Mouse (Mus musculus) forebrain, embryonic 14.5 days (tissue): ENCODE measurements around the gene Itpr2. TPM values are rescaled to one million over a fixed set of nuclear protein-coding genes. Genes with fewer than 3 reads are reported as not detected.

Experiments used
- ATAC-seq: fragments of 200-750 bp; cut with Nextera tagmentation; 2 replicates; pipeline ENCODE4 v1.8.0; 2017; ENCODE audit warnings: mild to moderate bottlenecking, moderate library complexity
- DNase-seq: peaks from one replicate; pipeline ENCODE4 v3.0.0-alpha.2; 2015; ENCODE audit warnings: low spot score
- H3K27ac ChIP-seq: fragments of 300-500 bp; sonication (generic); 2 replicates; pipeline ENCODE4 v1.5.1; 2014; ENCODE audit warnings: low read depth, mild to moderate bottlenecking, control low read depth, low read length, moderate library complexity
- H3K27me3 ChIP-seq: fragments of 300-500 bp; sonication (generic); replicated peaks from 2 replicates; pipeline ENCODE4 v1.6.1; 2014; ENCODE audit warnings: low read length, control low read depth, mixed read lengths; ENCODE audit not compliant: control insufficient read depth, insufficient read depth
- H3K36me3 ChIP-seq: fragments of 300-500 bp; sonication (generic); 2 replicates; pipeline ENCODE4 v1.6.1; 2014; ENCODE audit warnings: low read length, control low read depth; ENCODE audit not compliant: control insufficient read depth, insufficient read depth
- H3K4me1 ChIP-seq: fragments of 300-500 bp; sonication (generic); 2 replicates; pipeline ENCODE4 v1.6.1; 2014; ENCODE audit warnings: antibody characterized with exemption, low read length, control low read depth; ENCODE audit not compliant: control insufficient read depth, insufficient read depth
- H3K4me2 ChIP-seq: fragments of 300-500 bp; sonication (generic); 2 replicates; pipeline ENCODE4 v1.6.1; 2014; ENCODE audit warnings: mild to moderate bottlenecking, control low read depth, low read length
- H3K4me3 ChIP-seq: fragments of 300-500 bp; sonication (generic); 2 replicates; pipeline ENCODE4 v1.5.1; 2014; ENCODE audit warnings: low read depth, low read length, control low read depth
- H3K9ac ChIP-seq: fragments of 300-500 bp; sonication (generic); 2 replicates; pipeline ENCODE4 v1.6.1; 2014; ENCODE audit warnings: mild to moderate bottlenecking, low read length, control low read depth, moderate library complexity
- H3K9me3 ChIP-seq: fragments of 300-500 bp; sonication (generic); replicated peaks from 2 replicates; pipeline ENCODE4 v1.6.1; 2016; ENCODE audit warnings: low read length, control low read depth, mixed read lengths; ENCODE audit not compliant: control insufficient read depth
- WGBS: fragments of 180-500 bp; shearing (Covaris S2); extraction: QIAGEN DNeasy Blood & Tissue Kit; methylation state at CpG from one replicate; pipeline ENCODE4 v1.1.7; 2014; 5-methylcytosine and 5-hydroxymethylcytosine counted together
- polyA plus RNA-seq: library from polyadenylated mRNA; unstranded; fragments of >200 nt; fragmentation: Nextera tagmentation; extraction: Ambion mirVana; gene quantifications from 2 replicates; pipeline ENCODE4 v1.2.1, GENCODE M21; 2014

Gene Itpr2
- polyA plus RNA-seq, 1 experiment from 2014 or later, result 2.4 TPM

- 0 out of 2 replicates have a peak, but pooled peaks have one; percentile 15 for ATAC-seq
- DNase-seq, result peak; percentile 39
- no peaks in the 10 kb centered on the region for H3K36me3 ChIP-seq
- H3K4me3 ChIP-seq, result no peak overlapping the region
- no peaks in the 10 kb centered on the region for H3K4me1 ChIP-seq
- H3K9me3 ChIP-seq, result no peaks in the 10 kb centered on the region
- no peaks in the 10 kb centered on the region for H3K27me3 ChIP-seq
- no peak overlapping the region for H3K4me2 ChIP-seq
- 88% methylated on average over 24 of the region's 24 CpGs for WGBS
- H3K27ac ChIP-seq, result no peak overlapping the region
- H3K9ac ChIP-seq, result no peak overlapping the region
Observed at GRCm38 (mm10) chr6:146281176-146281899, 220.7 kb downstream of the Itpr2 start.

DNA sequence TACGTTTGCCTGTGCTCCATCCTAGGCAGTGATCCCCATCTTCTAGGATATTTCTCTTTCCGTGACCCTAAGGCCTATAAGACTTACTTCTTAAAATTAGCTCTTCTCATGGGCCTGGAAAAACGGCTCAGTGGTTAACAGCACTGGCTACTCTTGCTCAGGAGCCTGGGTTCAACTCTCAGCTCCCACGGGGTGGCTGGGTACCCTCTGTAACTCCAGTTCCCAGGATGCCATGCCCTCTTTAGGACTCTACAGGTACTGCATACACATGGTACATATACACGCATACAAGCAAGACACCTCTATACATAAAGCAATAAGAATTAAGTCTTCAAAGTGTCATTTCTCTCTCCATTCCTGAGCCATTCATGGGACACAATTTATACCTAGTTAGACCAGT lies 228.8 kb downstream of the Itpr2 start:
- WGBS, result 91% methylated on average over 5 of the region's 5 CpGs
- no peak for ATAC-seq
- Histone ChIP-seq H3K27ac (no peak overlapping the region), H3K36me3 (no peaks in the 10 kb centered on the region), H3K4me3 (no peak overlapping the region), H3K9me3 (no peaks in the 10 kb centered on the region), H3K4me2 (no peak overlapping the region), H3K27me3 (no peaks in the 10 kb centered on the region), H3K4me1 (no peaks in the 10 kb centered on the region), H3K9ac (no peak overlapping the region)
- no peak for DNase-seq

DNA sequence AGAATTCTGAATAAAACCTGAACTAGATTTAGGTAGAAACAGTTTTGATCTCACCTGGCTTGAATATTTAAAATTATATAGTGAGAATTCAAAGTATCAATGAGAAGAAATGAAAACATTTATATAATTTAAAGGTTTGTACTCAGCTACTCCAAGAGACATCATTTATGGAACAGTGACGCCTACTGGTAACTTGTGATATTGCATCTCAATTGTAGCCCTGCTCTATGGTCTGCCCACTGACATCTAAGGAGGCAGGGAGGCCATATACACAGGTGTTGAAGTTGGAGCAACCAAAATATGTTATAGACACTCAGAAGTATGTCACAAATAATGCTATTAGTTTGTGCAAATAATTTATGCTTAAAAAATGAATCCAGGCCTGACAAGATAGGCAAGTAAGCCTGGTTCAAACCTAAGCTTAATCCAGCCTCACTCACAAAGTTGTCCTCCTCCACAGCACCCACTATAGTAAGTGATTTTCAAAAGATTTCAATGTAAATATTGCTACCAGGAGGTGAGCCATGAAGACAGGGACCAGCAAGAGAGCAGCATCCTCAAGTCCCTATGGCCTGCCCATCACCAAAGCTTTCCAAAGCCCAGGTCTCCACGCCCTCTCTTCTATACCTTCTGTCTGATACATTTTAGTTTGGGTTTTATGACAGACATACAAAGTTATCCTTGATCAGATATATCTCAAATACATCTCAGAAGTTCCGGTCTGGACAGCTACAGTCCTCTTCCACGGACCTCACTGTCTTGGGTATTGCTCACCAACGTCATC lies 229.6 kb downstream of the Itpr2 start:
- Histone ChIP-seq H3K27me3 (no peaks in the 10 kb centered on the region), H3K4me2 (no peak overlapping the region), H3K4me3 (no peak overlapping the region), H3K36me3 (no peaks in the 10 kb centered on the region), H3K9ac (no peak overlapping the region), H3K4me1 (no peaks in the 10 kb centered on the region), H3K27ac (no peak overlapping the region), H3K9me3 (no peaks in the 10 kb centered on the region)
- DNase-seq (peak; percentile 86), ATAC-seq (peak; percentile 60; the same call in 1 of the 2 replicates)
- WGBS, result 77% methylated on average over 5 of the region's 5 CpGs

GRCm38 (mm10) chr6:146270776-146271533 lies 231.1 kb downstream of the Itpr2 start:
- Histone ChIP-seq H3K27me3 (no peaks in the 10 kb centered on the region), H3K4me1 (no peaks in the 10 kb centered on the region), H3K4me2 (no peak overlapping the region), H3K9ac (no peak overlapping the region), H3K9me3 (no peaks in the 10 kb centered on the region), H3K4me3 (no peak overlapping the region), H3K36me3 (no peaks in the 10 kb centered on the region), H3K27ac (no peak overlapping the region)
- WGBS, result 78% methylated on average over 12 of the region's 12 CpGs
- peak; percentile 41 for DNase-seq
- peak; percentile 57; the same call in 1 of the 2 replicates for ATAC-seq

- 56% methylated on average over 5 of the region's 5 CpGs for WGBS
- Histone ChIP-seq H3K4me1 (no peaks in the 10 kb centered on the region), H3K4me3 (no peak overlapping the region), H3K9me3 (no peaks in the 10 kb centered on the region), H3K27me3 (no peaks in the 10 kb centered on the region), H3K9ac (no peak overlapping the region), H3K4me2 (no peak overlapping the region), H3K36me3 (no peaks in the 10 kb centered on the region), H3K27ac (no peak overlapping the region)
- no peak for ATAC-seq
- DNase-seq, result no peak
Observed at GRCm38 (mm10) chr6:146270162-146270561, 231.9 kb downstream of the Itpr2 start.

DNA sequence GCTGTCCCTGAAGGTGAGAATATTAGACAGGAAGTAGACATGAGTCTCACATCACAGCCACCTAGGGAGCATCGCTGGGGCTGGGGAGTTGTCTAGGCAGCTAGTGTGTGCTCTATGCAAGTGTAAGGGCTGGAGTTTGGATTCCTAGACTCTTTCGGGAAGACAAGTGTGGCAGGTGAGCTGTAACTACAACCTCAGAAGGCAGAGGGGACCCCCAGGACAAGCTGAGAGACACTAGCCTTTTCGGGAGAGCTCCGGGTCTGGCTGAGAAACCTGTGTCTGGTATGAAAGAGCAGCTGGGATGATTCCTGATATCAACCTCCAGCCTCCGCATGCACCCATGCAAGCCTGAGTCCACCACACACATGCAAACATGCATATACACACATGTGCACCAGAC lies 232.7 kb downstream of the Itpr2 start:
- WGBS, result 95% methylated on average over 5 of the region's 5 CpGs
- no peak for DNase-seq
- no peaks in the 10 kb centered on the region for H3K4me1 ChIP-seq

DNA sequence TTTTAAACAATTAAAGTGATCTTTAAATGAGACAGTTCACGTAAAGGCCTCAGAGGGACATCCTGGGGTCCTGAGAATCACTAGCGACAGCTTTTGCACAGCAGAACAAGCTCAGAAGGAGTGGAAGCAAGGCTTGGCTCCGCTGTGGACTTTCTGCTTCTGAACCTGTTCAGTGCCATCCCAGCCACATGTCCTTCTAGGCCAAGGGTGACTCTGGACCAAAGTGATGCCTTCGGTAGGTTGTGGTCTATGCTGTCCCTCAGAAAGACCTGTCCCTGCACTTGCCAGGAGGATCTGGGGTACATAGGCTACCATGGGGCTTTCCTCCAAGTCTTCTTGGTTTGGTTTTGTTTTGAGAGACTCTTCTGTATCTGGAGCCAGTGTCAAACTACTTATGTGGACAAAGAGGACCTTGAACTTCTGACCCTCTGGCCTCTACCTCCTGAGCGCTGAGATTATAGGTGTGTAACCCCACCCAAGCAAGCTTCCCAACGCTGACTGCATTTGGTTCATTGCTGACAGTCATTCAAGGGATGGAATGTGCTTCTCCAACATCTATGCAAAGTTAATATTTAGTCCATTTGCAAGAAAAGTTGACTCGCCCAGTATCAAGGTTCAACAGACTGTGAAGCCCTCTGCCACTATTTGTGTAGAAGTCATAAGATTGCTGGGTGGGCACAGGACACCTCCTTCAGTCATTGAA lies 241.2 kb downstream of the Itpr2 start:
- DNase-seq (no peak), ATAC-seq (no peak)
- WGBS, result 87% methylated on average over 7 of the region's 7 CpGs
- Histone ChIP-seq H3K27me3 (no peaks in the 10 kb centered on the region), H3K4me2 (no peak overlapping the region), H3K4me3 (no peak overlapping the region), H3K4me1 (no peaks in the 10 kb centered on the region), H3K9ac (no peak overlapping the region), H3K36me3 (no peaks in the 10 kb centered on the region), H3K9me3 (0 out of 2 replicates have a peak, but pooled peaks cover 2% of the 10 kb centered on the region), H3K27ac (no peak overlapping the region)

More for the DNA sequence above, 232.7 kb downstream of the Itpr2 start:
- Histone ChIP-seq H3K27ac (no peak overlapping the region), H3K36me3 (no peaks in the 10 kb centered on the region), H3K4me3 (no peak overlapping the region), H3K27me3 (no peaks in the 10 kb centered on the region), H3K9me3 (no peaks in the 10 kb centered on the region), H3K4me2 (no peak overlapping the region), H3K9ac (no peak overlapping the region)
- no peak for ATAC-seq

- WGBS, result 91% methylated on average over 5 of the region's 5 CpGs
Observed at GRCm38 (mm10) chr6:146258751-146259150, 243.3 kb downstream of the Itpr2 start.

More at GRCm38 (mm10) chr6:146258751-146259150, 243.3 kb downstream of the Itpr2 start:
- no peaks in the 10 kb centered on the region for H3K36me3 ChIP-seq
- no peaks in the 10 kb centered on the region for H3K4me1 ChIP-seq
- DNase-seq, result no peak
- H3K27me3 ChIP-seq, result no peaks in the 10 kb centered on the region
- no peak overlapping the region for H3K9ac ChIP-seq
- no peak overlapping the region for H3K4me2 ChIP-seq
- 0 out of 2 replicates have a peak, but pooled peaks cover 2% of the 10 kb centered on the region for H3K9me3 ChIP-seq
- no peak overlapping the region for H3K27ac ChIP-seq
- ATAC-seq, result no peak
- no peak overlapping the region for H3K4me3 ChIP-seq
